Mouse (Mus musculus): ENCODE data around the gene Asb2. TPM values are rescaled to one million over a fixed set of nuclear protein-coding genes. Genes with fewer than 3 reads are reported as not detected.

Asb2 gene
- polyA plus RNA-seq, 1 experiment from 2014 or later, result 3.5 TPM

- Histone ChIP-seq H3K4me2 (no peak overlapping the region), H3K36me3 (replicated peaks) (no peaks in the 10 kb centered on the region), H3K27ac (replicated peaks) (no peak overlapping the region), H3K9me3 (replicated peaks) (no peaks in the 10 kb centered on the region), H3K4me1 (replicated peaks) (peaks cover 8% of the 10 kb centered on the region; the same call in 1 of the 2 replicates), H3K4me3 (replicated peaks) (no peak overlapping the region), H3K9ac (no peak overlapping the region), H3K27me3 (no peaks in the 10 kb centered on the region)
- no peak for ATAC-seq (ENCODE audit: insufficient read depth)
- WGBS (ENCODE audit: insufficient replicate concordance), result 25% methylated on average over 5 of the region's 5 CpGs
Measured at GRCm38 (mm10) chr12:103341212-103341611, 14.6 kb downstream of the Asb2 start.

GRCm38 (mm10) chr12:103338162-103338798 is 17.5 kb downstream of the Asb2 start:
- ATAC-seq (ENCODE audit: insufficient read depth), result no peak
- no peaks in the 10 kb centered on the region for H3K9me3 ChIP-seq (replicated peaks)
- H3K4me1 ChIP-seq (replicated peaks), result 0 out of 2 replicates have a peak, but pooled peaks cover 2% of the 10 kb centered on the region
- H3K27me3 ChIP-seq, result no peaks in the 10 kb centered on the region
- WGBS (ENCODE audit: insufficient replicate concordance), result 37% methylated on average over 12 of the region's 14 CpGs
- no peak overlapping the region for H3K9ac ChIP-seq
- no peak overlapping the region for H3K4me3 ChIP-seq (replicated peaks)
- H3K4me2 ChIP-seq, result no peak overlapping the region
- H3K36me3 ChIP-seq (replicated peaks), result no peaks in the 10 kb centered on the region
- H3K27ac ChIP-seq (replicated peaks), result no peak overlapping the region

GRCm38 (mm10) chr12:103336766-103337165 is 19.0 kb downstream of the Asb2 start:
- Histone ChIP-seq H3K27ac (replicated peaks) (no peak overlapping the region), H3K4me2 (no peak overlapping the region), H3K27me3 (no peaks in the 10 kb centered on the region), H3K36me3 (replicated peaks) (no peaks in the 10 kb centered on the region), H3K9ac (no peak overlapping the region), H3K9me3 (replicated peaks) (no peaks in the 10 kb centered on the region), H3K4me1 (replicated peaks) (0 out of 2 replicates have a peak, but pooled peaks cover 2% of the 10 kb centered on the region), H3K4me3 (replicated peaks) (no peak overlapping the region)
- ATAC-seq (ENCODE audit: insufficient read depth), result no peak
- WGBS (ENCODE audit: insufficient replicate concordance), result 24% methylated on average over 3 of the region's 3 CpGs

GRCm38 (mm10) chr12:103333426-103333825 is 22.4 kb downstream of the Asb2 start:
- Histone ChIP-seq H3K36me3 (replicated peaks) (no peaks in the 10 kb centered on the region), H3K4me1 (replicated peaks) (0 out of 2 replicates have a peak, but pooled peaks cover 3% of the 10 kb centered on the region), H3K27ac (replicated peaks) (no peak overlapping the region), H3K4me3 (replicated peaks) (no peak overlapping the region), H3K9me3 (replicated peaks) (no peaks in the 10 kb centered on the region), H3K27me3 (no peaks in the 10 kb centered on the region), H3K4me2 (no peak overlapping the region), H3K9ac (no peak overlapping the region)
- WGBS (ENCODE audit: insufficient replicate concordance), result 76% methylated on average over 15 of the region's 15 CpGs
- ATAC-seq (ENCODE audit: insufficient read depth), result no peak

GRCm38 (mm10) chr12:103332879-103333278 is 22.9 kb downstream of the Asb2 start:
- 8% methylated on average over 2 of the region's 2 CpGs for WGBS (ENCODE audit: insufficient replicate concordance)
- ATAC-seq (ENCODE audit: insufficient read depth), result no peak
- Histone ChIP-seq H3K27me3 (no peaks in the 10 kb centered on the region), H3K4me1 (replicated peaks) (0 out of 2 replicates have a peak, but pooled peaks cover 3% of the 10 kb centered on the region), H3K9ac (no peak overlapping the region), H3K27ac (replicated peaks) (no peak overlapping the region), H3K4me2 (no peak overlapping the region), H3K9me3 (replicated peaks) (no peaks in the 10 kb centered on the region), H3K36me3 (replicated peaks) (no peaks in the 10 kb centered on the region), H3K4me3 (replicated peaks) (no peak overlapping the region)

- 32% methylated on average over 4 of the region's 4 CpGs for WGBS (ENCODE audit: insufficient replicate concordance)
- H3K9me3 ChIP-seq (replicated peaks), result no peaks in the 10 kb centered on the region
- no peak overlapping the region for H3K27ac ChIP-seq (replicated peaks)
- H3K27me3 ChIP-seq, result no peaks in the 10 kb centered on the region
- no peaks in the 10 kb centered on the region for H3K36me3 ChIP-seq (replicated peaks)
- H3K9ac ChIP-seq, result no peak overlapping the region
- H3K4me1 ChIP-seq (replicated peaks), result 0 out of 2 replicates have a peak, but pooled peaks cover 8% of the 10 kb centered on the region
- no peak for ATAC-seq (ENCODE audit: insufficient read depth)
- no peak overlapping the region for H3K4me2 ChIP-seq
- H3K4me3 ChIP-seq (replicated peaks), result no peak overlapping the region
Measured at GRCm38 (mm10) chr12:103331491-103331890, 24.3 kb downstream of the Asb2 start.

- H3K27me3 ChIP-seq, result peaks cover 17% of the 10 kb centered on the region
- no peaks in the 10 kb centered on the region for H3K36me3 ChIP-seq (replicated peaks)
- no peak overlapping the region for H3K27ac ChIP-seq (replicated peaks)
- ATAC-seq (ENCODE audit: insufficient read depth), result peak; percentile 43; the same call in 1 of the 2 replicates
- H3K4me3 ChIP-seq (replicated peaks), result no peak overlapping the region
- peaks cover 19% of the 10 kb centered on the region; the same call in 1 of the 2 replicates for H3K4me1 ChIP-seq (replicated peaks)
- no peak overlapping the region for H3K9ac ChIP-seq
- 57% methylated on average over 7 of the region's 7 CpGs for WGBS (ENCODE audit: insufficient replicate concordance)
- no peak overlapping the region for H3K4me2 ChIP-seq
- H3K9me3 ChIP-seq (replicated peaks), result no peaks in the 10 kb centered on the region
Measured at GRCm38 (mm10) chr12:103328448-103329191, 27.2 kb downstream of the Asb2 start.

GRCm38 (mm10) chr12:103327107-103327506 is 28.7 kb downstream of the Asb2 start:
- H3K4me3 ChIP-seq (replicated peaks), result no peak overlapping the region
- H3K4me2 ChIP-seq, result no peak overlapping the region
- H3K9me3 ChIP-seq (replicated peaks), result no peaks in the 10 kb centered on the region
- H3K36me3 ChIP-seq (replicated peaks), result no peaks in the 10 kb centered on the region
- peaks cover 19% of the 10 kb centered on the region for H3K27me3 ChIP-seq
- no peak overlapping the region for H3K9ac ChIP-seq
- no peak for ATAC-seq (ENCODE audit: insufficient read depth)
- WGBS (ENCODE audit: insufficient replicate concordance), result 44% methylated on average over 7 of the region's 7 CpGs
- H3K4me1 ChIP-seq (replicated peaks), result peaks cover 19% of the 10 kb centered on the region; the same call in 1 of the 2 replicates
- H3K27ac ChIP-seq (replicated peaks), result no peak overlapping the region

- Histone ChIP-seq H3K4me3 (replicated peaks) (no peak overlapping the region), H3K9ac (no peak overlapping the region), H3K4me1 (replicated peaks) (peaks cover 19% of the 10 kb centered on the region; the same call in 1 of the 2 replicates), H3K27me3 (peaks cover 19% of the 10 kb centered on the region), H3K36me3 (replicated peaks) (no peaks in the 10 kb centered on the region), H3K27ac (replicated peaks) (no peak overlapping the region), H3K4me2 (no peak overlapping the region), H3K9me3 (replicated peaks) (no peaks in the 10 kb centered on the region)
- 53% methylated on average over 4 of the region's 4 CpGs for WGBS (ENCODE audit: insufficient replicate concordance)
- ATAC-seq (ENCODE audit: insufficient read depth), result no peak
Measured at GRCm38 (mm10) chr12:103326569-103326968, 29.2 kb downstream of the Asb2 start.

- Histone ChIP-seq H3K27me3 (peaks cover 19% of the 10 kb centered on the region), H3K4me1 (replicated peaks) (peaks cover 19% of the 10 kb centered on the region; the same call in 1 of the 2 replicates), H3K4me2 (peak overlapping the region; percentile 58), H3K4me3 (replicated peaks) (no peak overlapping the region), H3K27ac (replicated peaks) (no peak overlapping the region), H3K9ac (no peak overlapping the region), H3K9me3 (replicated peaks) (no peaks in the 10 kb centered on the region), H3K36me3 (replicated peaks) (no peaks in the 10 kb centered on the region)
- WGBS (ENCODE audit: insufficient replicate concordance), result 6% methylated on average over 60 of the region's 60 CpGs
- peak; percentile 68 for ATAC-seq (ENCODE audit: insufficient read depth)
Measured at GRCm38 (mm10) chr12:103325156-103325857, 30.5 kb downstream of the Asb2 start.

GRCm38 (mm10) chr12:103322801-103323200 is 33.0 kb downstream of the Asb2 start:
- Histone ChIP-seq H3K4me1 (replicated peaks) (peaks cover 16% of the 10 kb centered on the region; the same call in 1 of the 2 replicates), H3K9ac (no peak overlapping the region), H3K27ac (replicated peaks) (no peak overlapping the region), H3K27me3 (peaks cover 19% of the 10 kb centered on the region), H3K4me2 (no peak overlapping the region), H3K9me3 (replicated peaks) (no peaks in the 10 kb centered on the region), H3K4me3 (replicated peaks) (no peak overlapping the region), H3K36me3 (replicated peaks) (no peaks in the 10 kb centered on the region)
- 24% methylated on average over 3 of the region's 3 CpGs for WGBS (ENCODE audit: insufficient replicate concordance)
- ATAC-seq (ENCODE audit: insufficient read depth), result no peak

All from liver, embryonic 15.5 days (tissue).